Mouse (Mus musculus) brain, adult 2 months (tissue): ENCODE data around the gene Tbca.

ENCODE experiments used
- DNase-seq: peaks from one replicate; pipeline ENCODE4 v3.0.0; 2011; ENCODE audit warnings: low read depth, low spot score

Gene Tbca

GRCm38 (mm10) chr13:94847870-94848269 is 59.2 kb downstream of the Tbca start:
- DNase-seq, result no peak

DNA sequence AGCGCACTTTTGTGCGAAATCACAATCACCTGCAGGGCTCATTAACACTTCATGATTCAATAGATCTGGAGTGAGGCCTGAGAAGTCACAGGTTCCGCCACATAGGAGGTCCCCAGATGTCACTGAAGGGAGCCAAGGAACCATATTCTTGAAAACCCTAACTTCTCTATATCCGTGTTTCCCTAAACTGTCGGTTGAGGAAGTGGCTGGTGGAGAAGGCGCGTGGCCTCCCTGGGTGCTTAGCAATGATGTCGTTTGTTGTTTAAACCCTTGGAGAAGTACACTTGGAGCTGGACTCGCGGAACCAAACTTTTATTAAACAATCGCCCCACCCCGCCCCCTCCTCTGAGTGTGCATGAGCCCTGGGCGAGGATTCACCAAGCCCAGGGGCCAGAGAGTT is 60.6 kb downstream of the Tbca start:
- no peak for DNase-seq

DNA sequence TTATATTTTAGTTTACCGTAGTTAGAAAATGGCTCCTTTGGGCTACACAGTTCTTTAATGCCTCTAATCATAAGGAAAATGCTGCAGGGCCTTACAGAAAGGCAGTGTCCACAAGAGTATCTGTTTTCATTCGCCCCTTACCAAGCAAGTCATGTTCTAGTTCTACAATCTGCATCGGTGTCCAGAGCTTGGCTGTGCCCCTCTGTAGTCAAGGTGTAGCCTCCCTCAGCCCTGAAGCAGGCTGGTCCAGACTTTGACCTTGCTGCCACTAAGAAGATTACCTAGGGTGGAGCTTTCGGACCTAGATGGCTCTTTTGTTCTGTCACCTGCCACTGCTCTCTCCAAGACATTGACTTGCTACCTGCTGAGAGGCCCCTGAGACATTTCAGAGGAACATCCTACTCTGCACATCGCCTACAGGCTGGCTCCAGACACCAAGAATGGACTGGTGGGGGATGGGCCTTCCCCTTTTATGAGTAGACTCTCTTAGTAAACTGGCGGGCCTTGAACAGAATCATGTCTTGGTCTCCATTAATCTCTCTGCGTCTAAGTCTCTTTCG is 69.4 kb downstream of the Tbca start:
- no peak for DNase-seq

DNA sequence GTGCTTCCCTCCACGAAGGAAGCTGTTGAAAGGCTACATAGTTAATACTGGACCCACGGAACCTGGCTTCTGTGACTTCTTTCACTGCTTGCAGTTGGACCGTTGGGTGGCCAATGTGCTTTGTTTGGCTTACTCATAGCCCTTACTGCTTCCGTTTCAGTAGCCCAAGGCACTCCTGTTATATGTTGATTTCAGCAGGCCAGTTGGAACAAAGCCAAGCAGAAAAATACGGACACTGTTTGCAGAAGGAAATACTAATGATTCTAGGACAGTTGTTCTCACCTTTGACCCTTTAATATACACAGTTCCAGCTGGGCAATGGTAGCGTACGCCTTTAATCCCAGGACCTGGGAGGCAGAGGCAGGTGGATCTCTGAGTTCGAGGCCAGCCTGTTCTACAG is 70.5 kb downstream of the Tbca start:
- no peak for DNase-seq

GRCm38 (mm10) chr13:94862491-94863230 is 74.0 kb downstream of the Tbca start:
- no peak for DNase-seq

DNA sequence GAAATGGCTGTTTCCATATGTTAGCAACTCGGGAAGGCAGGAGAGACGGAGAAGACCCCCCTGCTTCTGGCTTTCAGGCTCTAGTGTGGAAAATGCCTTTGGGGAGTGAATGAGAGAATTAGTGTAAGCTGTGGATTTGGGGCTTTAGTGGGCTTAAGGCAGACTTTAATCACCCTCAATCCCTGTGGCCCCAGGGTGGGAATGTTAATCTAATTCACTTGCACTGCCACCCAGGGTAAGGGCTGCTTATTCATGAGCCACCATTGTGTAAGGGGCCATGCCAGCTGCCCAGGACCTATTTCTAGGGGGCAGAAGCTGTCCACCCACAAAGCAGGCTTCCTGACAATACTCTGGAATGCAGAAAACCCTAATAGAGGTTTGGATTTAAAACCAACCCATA is 78.2 kb downstream of the Tbca start:
- no peak for DNase-seq

GRCm38 (mm10) chr13:94867772-94868171 is 79.1 kb downstream of the Tbca start:
- no peak for DNase-seq

DNA sequence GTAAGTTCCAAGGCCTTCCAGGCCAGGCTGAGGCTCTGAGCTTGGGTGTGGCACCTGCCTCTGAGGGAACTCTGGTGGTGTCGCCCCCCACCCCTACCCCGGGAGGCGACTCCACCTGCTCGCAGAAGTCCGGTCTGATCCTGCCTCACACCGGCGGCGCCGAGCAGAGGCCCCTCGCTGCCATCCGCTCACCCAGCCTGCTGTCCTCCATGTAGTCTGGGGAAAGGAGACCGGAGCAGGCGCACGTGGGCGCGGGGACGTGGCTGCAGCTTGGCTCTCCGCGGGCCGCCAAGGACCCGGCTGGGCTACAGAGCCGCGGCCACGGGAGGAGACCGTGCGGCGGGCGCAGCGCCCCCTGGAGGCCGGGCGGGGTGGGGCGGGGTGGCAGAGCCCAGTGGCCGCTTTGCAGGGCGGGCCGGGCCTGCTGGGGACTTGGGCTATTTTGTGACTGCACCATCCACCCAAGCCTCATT is 79.8 kb downstream of the Tbca start:
- DNase-seq, result no peak

DNA sequence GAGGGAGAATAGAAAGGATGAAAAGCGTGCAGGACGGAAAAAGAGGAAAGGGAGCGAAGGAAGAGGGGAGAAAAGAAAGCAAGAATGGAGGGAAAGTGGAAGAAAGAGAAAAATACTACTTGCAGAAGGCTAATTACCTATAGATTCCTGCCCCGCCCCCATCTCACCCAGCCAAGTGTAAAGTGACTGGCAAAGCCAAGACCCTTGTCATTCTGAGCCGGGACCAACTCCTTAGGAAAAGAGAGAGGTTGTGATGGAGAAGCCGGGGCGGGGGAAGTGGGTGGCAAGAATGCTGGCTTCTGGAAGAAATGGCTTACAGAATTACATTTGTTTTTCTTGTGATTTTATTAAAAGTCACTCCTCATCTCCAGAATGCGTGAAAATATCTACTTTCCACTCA is 80.8 kb downstream of the Tbca start:
- DNase-seq, result no peak

DNA sequence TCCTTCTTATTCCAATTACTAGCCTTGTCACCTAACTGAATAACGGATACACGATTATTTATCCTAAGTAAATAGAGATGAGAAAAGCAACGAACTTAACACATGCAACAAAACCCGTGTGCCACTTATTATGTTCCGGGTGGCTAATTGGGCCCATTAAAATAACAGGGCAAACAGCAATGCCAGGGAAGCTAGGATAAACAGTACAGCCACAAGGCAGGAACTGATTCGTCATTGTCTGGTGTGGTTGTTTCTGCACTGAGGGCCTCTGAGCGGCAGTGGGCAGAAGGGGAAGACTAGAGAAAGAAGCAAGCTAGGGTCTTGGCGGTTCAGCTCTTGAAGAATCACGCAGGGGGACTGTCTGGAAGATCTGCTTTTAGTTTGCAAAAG is 81.4 kb downstream of the Tbca start:
- no peak for DNase-seq

- no peak for DNase-seq
These were observed 81.9 kb downstream of the Tbca start for GRCm38 (mm10) chr13:94870461-94871186.

- no peak for DNase-seq
These were observed 83.2 kb downstream of the Tbca start for GRCm38 (mm10) chr13:94871806-94872320.

DNA sequence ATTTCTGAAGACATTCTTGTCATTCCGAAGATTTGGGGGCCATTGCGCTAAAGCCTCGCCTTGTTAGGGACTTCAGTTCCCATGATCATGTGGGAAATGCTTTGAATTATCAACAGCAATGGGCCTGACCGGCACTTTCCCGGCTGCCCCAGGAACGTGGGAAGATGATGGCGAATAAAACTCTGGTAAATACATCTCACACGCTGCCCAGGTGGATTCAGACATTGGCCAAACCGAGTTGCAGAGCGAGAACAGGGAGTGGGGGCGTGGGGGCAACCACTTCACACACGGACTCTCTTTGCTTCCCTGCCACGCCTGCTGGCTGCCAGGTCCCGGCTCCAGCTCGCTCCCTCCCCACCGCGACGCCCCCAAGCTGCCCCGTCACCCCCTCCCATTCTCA is 83.7 kb downstream of the Tbca start:
- no peak for DNase-seq

GRCm38 (mm10) chr13:94873111-94874038 is 84.7 kb downstream of the Tbca start:
- no peak for DNase-seq

GRCm38 (mm10) chr13:94874039-94874425 is 85.3 kb downstream of the Tbca start:
- no peak for DNase-seq

DNA sequence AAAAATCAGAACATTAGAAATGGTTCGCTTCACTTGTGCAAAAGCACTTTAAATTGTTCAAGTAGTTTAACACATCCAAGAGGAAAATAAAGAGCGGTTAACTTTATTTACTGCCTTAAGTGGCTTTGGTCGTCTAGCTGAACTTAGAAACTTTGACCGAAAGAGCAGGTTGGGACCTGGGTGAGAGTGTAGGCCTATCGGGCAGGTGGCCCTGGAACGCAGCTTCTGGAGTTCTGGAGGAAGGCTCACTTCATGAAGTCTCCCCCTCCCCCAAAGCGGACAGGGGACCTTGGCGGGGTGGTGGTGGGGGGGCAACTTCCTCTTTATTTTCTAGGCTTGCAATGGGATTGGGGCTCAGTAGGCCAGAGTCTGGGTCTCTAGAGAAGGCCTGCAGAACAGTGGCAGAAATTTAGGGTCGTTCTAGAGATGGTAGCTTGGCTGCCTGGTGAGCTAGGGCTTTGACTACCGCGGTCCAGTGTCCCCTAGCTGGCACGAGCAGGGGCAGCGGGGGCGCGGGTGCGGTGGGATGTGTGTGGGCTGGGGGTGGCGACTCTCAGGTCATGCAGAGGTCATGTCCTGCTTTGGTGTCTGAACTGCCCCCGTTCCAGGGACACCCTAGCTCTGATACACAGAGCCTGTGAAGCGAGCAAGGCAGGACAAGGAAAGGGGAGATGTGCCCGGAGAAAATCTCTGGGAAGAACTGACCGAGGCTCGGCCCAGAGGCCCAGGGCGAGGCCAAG is 86.1 kb downstream of the Tbca start:
- DNase-seq, result no peak

- no peak for DNase-seq
These were observed 86.7 kb downstream of the Tbca start, which contains the start of gene Otp for GRCm38 (mm10) chr13:94875396-94875880. Gene Otp (plus strand): TSS chr13:94875602.

DNA sequence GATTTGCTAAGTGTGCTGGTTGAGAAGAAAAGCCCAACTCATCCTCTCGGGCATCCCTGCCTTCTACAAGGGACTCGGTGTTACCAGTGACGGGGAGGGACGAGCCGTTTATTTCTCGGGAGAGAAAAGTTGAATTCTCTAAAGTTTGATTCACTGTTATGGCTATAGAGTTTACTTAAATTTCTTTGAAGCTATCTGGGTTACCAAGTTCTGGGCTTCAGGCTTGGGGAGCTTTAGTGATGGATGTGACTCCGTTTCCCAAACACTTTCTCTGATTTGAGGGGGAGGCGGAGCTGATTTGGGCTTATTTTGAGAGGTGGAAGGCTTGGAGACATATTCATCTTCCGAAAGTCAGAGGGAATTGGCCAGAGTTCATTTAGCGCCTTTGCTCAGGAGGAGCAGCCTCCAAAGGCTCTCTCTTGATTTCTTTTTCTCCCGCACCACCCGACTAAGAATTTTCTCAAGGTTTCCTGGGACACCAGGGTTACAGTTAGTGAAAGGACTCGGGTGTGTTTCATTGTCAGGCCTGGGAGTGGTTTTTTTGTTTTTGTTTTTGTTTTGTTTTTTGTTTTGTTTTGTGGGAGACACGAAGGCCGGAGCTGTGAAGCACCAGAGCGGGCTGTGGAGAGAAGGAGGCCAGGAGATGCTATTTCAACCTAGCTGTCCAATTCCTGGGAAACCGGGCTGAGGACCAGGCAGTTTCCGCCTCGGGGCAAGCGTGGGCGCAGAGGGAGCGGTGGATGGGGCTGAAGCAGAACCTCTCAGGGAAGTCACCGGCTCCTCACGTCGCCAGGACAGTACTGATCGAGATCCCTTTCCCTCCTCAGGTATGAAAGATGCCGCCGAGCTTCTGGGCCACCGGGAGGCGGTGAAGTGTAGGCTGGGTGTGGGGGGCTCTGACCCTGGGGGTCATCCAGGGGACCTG is 87.8 kb downstream of the Tbca start:
- DNase-seq, result no peak

DNA sequence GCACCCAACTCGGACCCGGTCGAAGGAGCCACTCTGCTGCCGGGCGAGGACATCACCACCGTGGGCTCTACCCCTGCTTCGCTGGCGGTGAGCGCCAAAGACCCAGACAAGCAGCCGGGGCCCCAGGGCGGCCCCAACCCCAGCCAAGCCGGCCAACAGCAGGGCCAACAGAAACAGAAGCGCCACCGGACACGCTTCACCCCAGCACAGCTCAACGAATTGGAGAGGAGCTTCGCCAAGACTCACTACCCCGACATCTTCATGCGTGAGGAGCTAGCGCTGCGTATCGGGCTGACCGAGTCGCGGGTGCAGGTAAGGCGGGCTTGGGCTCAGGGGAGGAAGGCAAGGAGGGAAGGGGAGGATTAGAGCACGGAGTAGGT is 88.5 kb downstream of the Tbca start:
- DNase-seq, result no peak
